ENCODE assay signal across 8 mouse cellular contexts in the genomic region with DNA sequence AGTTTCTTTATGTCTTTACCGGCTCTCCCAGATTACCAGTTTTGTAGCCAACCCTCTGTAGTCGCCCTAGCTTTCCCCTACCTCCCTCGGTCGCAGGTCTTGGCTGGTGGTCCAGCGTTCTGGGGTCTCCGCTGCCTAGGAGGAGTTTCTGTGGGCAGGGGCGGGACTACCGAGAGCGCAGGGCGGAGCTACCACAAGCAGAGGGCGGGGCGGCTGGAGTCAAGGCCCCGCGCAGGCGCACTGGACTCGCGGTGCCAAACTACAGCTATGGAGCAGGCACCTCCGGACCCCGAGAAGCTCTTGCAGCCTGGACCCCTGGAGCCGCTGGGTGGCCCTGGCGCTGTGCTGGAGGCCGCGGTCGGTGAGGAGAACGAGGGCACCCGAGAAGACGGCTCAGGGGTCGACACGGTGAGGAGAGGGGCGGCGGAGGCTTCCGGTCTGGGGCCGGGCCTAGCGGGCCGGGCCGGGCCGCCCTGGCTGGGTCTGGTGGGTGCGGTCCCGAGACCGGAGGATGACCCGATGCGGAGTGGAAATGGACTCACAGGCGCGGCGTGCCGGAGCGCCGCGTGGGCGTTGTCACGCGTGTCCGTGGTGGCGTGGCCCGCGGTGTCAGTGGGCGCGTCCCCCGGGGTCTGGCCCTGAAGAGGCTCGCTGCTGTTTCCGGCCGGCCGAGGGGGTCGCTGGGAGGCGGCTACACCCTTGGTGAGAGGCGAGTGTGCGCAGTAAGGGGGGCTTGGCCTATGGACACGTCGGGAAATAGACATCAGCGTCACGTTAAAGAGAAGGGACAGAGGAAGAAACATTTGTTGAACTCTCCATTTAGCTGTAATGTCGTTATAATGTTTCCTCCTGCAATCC. TPM values are rescaled to one million over a fixed set of nuclear protein-coding genes. Genes with fewer than 3 reads are reported as not detected.
DNase-seq lines count a peak whose midpoint lies in the region; ATAC-seq and TF ChIP-seq lines count a peak whose summit lies in the region.

TSS of gene Snx4 (plus strand) at position 249 of the 858 bp plus-strand sequence.

- peak; percentile 66; a peak in 2 of 4 replicates for TF ChIP-seq POLR2A in MEL (IDR thresholded peaks at IDR 0.05; ENCODE audit: control insufficient read depth in 1 of 2, insufficient read depth in 1 of 2, low read depth in 1 of 2, low read length in 2 of 2, poor library complexity in 1 of 2)
- TF ChIP-seq POLR2A in cerebellum, adult 2 months (IDR thresholded peaks at IDR 0.05; ENCODE audit: borderline replicate concordance, insufficient read depth, low read length), result peak; percentile 60; the same call in 1 of the 2 replicates

- peaks cover 0 to 5% of the 10 kb centered on the region in 2 experiments; a peak in 2 of 4 replicates for H3K36me3 ChIP-seq in MEL (ENCODE audit: control insufficient read depth in 1 of 2, insufficient read depth in 2 of 2, low read length in 2 of 2)
- H3K36me3 ChIP-seq in lung, embryonic 16.5 days (ENCODE audit: control insufficient read depth, insufficient read depth, low read length), result no peaks in the 10 kb centered on the region

- TF ChIP-seq EP300 in MEL (IDR thresholded peaks at IDR 0.05; ENCODE audit: low read depth in 1 of 2, low read length in 2 of 2), result no peak

- peak within 1 kb of the TSS; percentile 96 for H3K9ac ChIP-seq in MEL (ENCODE audit: control insufficient read depth, low read depth, low read length, poor library complexity, severe bottlenecking)
- H3K9ac ChIP-seq in lung, embryonic 16.5 days (ENCODE audit: low read length), result peak within 1 kb of the TSS; percentile 95

- no peaks in the 10 kb centered on the region for H3K27me3 ChIP-seq in MEL (ENCODE audit: control insufficient read depth in 1 of 2, insufficient read depth in 2 of 2, low read length in 2 of 2)
- H3K27me3 ChIP-seq in cerebellum, adult 2 months (ENCODE audit: control insufficient read depth, insufficient read depth, low read length), result no peaks in the 10 kb centered on the region
- no peaks in the 10 kb centered on the region for H3K27me3 ChIP-seq in lung, embryonic 16.5 days (ENCODE audit: control insufficient read depth, insufficient read depth, low read depth, low read length)

- TF ChIP-seq CTCF in MEL (IDR thresholded peaks at IDR 0.05 in 2 of 3, conservative IDR thresholded peaks at IDR 0.05 in 1 of 3; ENCODE audit: control insufficient read depth in 1 of 3, insufficient read depth in 1 of 3, low read depth in 2 of 3, low read length in 3 of 3, poor library complexity in 1 of 3, severe bottlenecking in 1 of 3), result no peak
- TF ChIP-seq CTCF in cerebellum, adult 2 months (IDR thresholded peaks at IDR 0.05; ENCODE audit: borderline replicate concordance, insufficient read depth, low read depth, low read length), result no peak

- peak; percentile 94 to 96 for ATAC-seq in hematopoietic stem cell, adult 5-6 weeks (replicated peaks in 1 of 2; ENCODE audit: insufficient read depth in 1 of 2, low FRiP score in 2 of 2, low TSS enrichment in 1 of 2, low read depth in 1 of 2, poor library complexity in 2 of 2, severe bottlenecking in 2 of 2)
- peak; percentile 91 for ATAC-seq in lung, embryonic 16.5 days (ENCODE audit: low read depth)

- no peaks in the 10 kb centered on the region for H3K9me3 ChIP-seq in MEL (replicated peaks; ENCODE audit: insufficient read depth, low read length)
- H3K9me3 ChIP-seq in lung, embryonic 16.5 days (ENCODE audit: control insufficient read depth, low read length), result no peaks in the 10 kb centered on the region

- peak within 1 kb of the TSS; percentile 80 for H3K4me2 ChIP-seq in lung, embryonic 16.5 days (ENCODE audit: low read depth, low read length)

- no peaks in the 10 kb centered on the region; a peak in 1 of 4 replicates for H3K4me1 ChIP-seq in MEL (ENCODE audit: control insufficient read depth in 1 of 2, insufficient read depth in 2 of 2, low read length in 2 of 2)
- H3K4me1 ChIP-seq in cerebellum, adult 2 months (ENCODE audit: control insufficient read depth, insufficient read depth, low read length), result no peaks in the 10 kb centered on the region; the same call in 1 of the 2 replicates
- H3K4me1 ChIP-seq in lung, embryonic 16.5 days (replicated peaks; ENCODE audit: control insufficient read depth, insufficient read depth, low read length), result peaks cover 22% of the 10 kb centered on the region

- TF ChIP-seq RAD21 in MEL (IDR thresholded peaks at IDR 0.05; ENCODE audit: low read depth, low read length), result no peak

- DNase-seq in MEL (ENCODE audit: low read depth, low spot score), result peak; percentile 93
- DNase-seq in cerebellum, adult 2 months, result peak; percentile 88 to 91
- peak; percentile 93 for DNase-seq in forelimb bud, embryonic 11.5 days (ENCODE audit: low read depth, low spot score)
- peak; percentile 75 for DNase-seq in layer of hippocampus, adult 9-10 months (ENCODE audit: low spot score)
- peak; percentile 90 for DNase-seq in ovary, postnatal 10 days (ENCODE audit: low spot score)
- DNase-seq in thymus, postnatal 10 days (ENCODE audit: low spot score in 2 of 2), result peak; percentile 87 to 96

- H3K27ac ChIP-seq in MEL (ENCODE audit: control insufficient read depth, low read depth, low read length), result peak within 1 kb of the TSS; percentile 76
- H3K27ac ChIP-seq in cerebellum, adult 2 months (ENCODE audit: insufficient read depth, low read length), result peak within 1 kb of the TSS; percentile 60; the same call in 1 of the 2 replicates
- H3K27ac ChIP-seq in lung, embryonic 16.5 days (ENCODE audit: low read length), result peak within 1 kb of the TSS; percentile 96

- H3K4me3 ChIP-seq in MEL (ENCODE audit: control insufficient read depth in 1 of 2, insufficient read depth in 1 of 2, low read depth in 2 of 2, low read length in 2 of 2), result peak within 1 kb of the TSS; percentile 93 to 97
- peak within 1 kb of the TSS; percentile 74 for H3K4me3 ChIP-seq in cerebellum, adult 2 months (replicated peaks; ENCODE audit: insufficient read depth, low read depth, low read length)
- peak within 1 kb of the TSS; percentile 83 for H3K4me3 ChIP-seq in lung, embryonic 16.5 days (ENCODE audit: low read length)

- H3K79me2 ChIP-seq in MEL (ENCODE audit: control insufficient read depth, insufficient read depth, low read length, poor library complexity), result peaks cover 10% of the 10 kb centered on the region

- under 1% methylated on average over 72 of the region's 72 CpGs for WGBS in cerebellum, adult 2 months
- WGBS in lung, embryonic 16.5 days, result 0% methylated on average over 67 of the region's 72 CpGs

TF ChIP-seq in MEL, 35 proteins besides CTCF, POLR2A, EP300 and RAD21:
- peak; percentile 72; the same call in 1 of the 2 replicates for TF ChIP-seq NELFE (IDR thresholded peaks at IDR 0.05; ENCODE audit: low read depth, low read length)
- no peak for TF ChIP-seq CHD2 (IDR thresholded peaks at IDR 0.05; ENCODE audit: low read length)
- 0 out of 2 replicates have a peak, but pooled peaks have one; percentile 8 for TF ChIP-seq SIN3A (IDR thresholded peaks at IDR 0.05; ENCODE audit: low read length)
- no peak for TF ChIP-seq MAFK (IDR thresholded peaks at IDR 0.05; ENCODE audit: borderline replicate concordance, low read depth, low read length)
- TF ChIP-seq NRF1 (IDR thresholded peaks at IDR 0.05; ENCODE audit: insufficient read depth, low read depth, low read length, poor library complexity, severe bottlenecking), result peak; percentile 96
- peak; percentile 51; the same call in 1 of the 2 replicates for TF ChIP-seq POLR2AphosphoS2 (IDR thresholded peaks at IDR 0.05; ENCODE audit: low read length)
- TF ChIP-seq TBP (IDR thresholded peaks at IDR 0.05; ENCODE audit: low read depth, low read length), result no peak
- no peak for TF ChIP-seq MYB (IDR thresholded peaks at IDR 0.05; ENCODE audit: low read depth, low read length)
- TF ChIP-seq ZC3H11A (IDR thresholded peaks at IDR 0.05; ENCODE audit: low read depth, low read length), result no peak
- TF ChIP-seq HCFC1 (IDR thresholded peaks at IDR 0.05; ENCODE audit: low read depth, low read length), result 0 out of 2 replicates have a peak, but pooled peaks have one; percentile 28

RNA-seq across cellular contexts. Expression of gene Snx4, which starts in this region (rescaled TPM):
- 34.7 and 37.9 TPM in 2 replicates for total RNA-seq in MEL (2012; rRNA removed)
- polyA plus RNA-seq in MEL (2012; ENCODE audit: insufficient read depth in 1 of 2, insufficient read length in 2 of 2, low read depth in 1 of 2, low replicate concordance in 2 of 2, missing spikeins in 1 of 2), result 10 to 100 TPM in 1 of 2 experiments, not detected in 1; 36.1 TPM
- polyA plus RNA-seq in cerebellum, adult 2 months (2012; rRNA removed), result 21.9 and 24.8 TPM in 2 replicates
- total RNA-seq in hematopoietic stem cell, adult 5-6 weeks (2017), result 82.6 and 101 TPM in 2 replicates
- 127 and 135 TPM in 2 replicates for polyA plus RNA-seq in lung, embryonic 16.5 days (2015; fragmentation: Nextera tagmentation; extraction: Ambion mirVana)

Comparison
In these comparisons a context has a peak if more than half of its experiments do, and no peak if none do; other contexts are left out.
1. Peak in every context shown above with its lines: DNase-seq, ATAC-seq, H3K4me3 ChIP-seq and H3K27ac ChIP-seq.